Mouse (Mus musculus): ENCODE data around the gene Ipo13. TPM values are rescaled to one million over a fixed set of nuclear protein-coding genes. Genes with fewer than 3 reads are reported as not detected.
A peak's percentile ranks its signal among the peaks of the same experiment; 100 is the strongest.

The Ipo13 gene
- polyA plus RNA-seq, 1 experiment from 2014 or later: 43.8 TPM

DNA sequence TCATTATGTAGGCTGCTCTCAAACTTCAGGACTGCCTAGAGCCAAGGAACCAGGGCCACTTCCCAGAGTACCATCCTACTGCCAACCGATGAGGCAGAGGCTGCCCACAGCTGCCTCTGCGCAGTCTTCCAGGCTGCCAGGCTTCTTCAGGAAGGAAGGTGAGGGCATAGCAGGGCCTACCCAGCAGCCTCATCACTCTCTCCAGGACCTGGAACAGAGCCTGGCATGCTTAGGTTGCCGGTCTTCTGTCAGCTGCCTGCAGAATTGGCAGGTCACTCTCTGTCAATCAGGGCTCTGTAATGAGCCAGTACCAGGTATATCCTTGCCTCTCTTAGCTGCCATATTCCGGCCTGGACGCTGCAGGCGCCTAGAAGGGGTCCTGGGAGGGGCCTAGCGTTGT is 64.6 kb downstream of the Ipo13 start:
- no peak overlapping the region for H3K27ac ChIP-seq (ENCODE audit: low read length)
- ATAC-seq (ENCODE audit: insufficient read depth, low FRiP score): no peak
- no peak overlapping the region for H3K9ac ChIP-seq (ENCODE audit: low read length)
- WGBS: 82% methylated on average over 7 of the region's 7 CpGs
- no peaks in the 10 kb centered on the region for H3K9me3 ChIP-seq (replicated peaks; ENCODE audit: control insufficient read depth, low read length)
- H3K27me3 ChIP-seq (ENCODE audit: control insufficient read depth, insufficient read depth, low read length): no peaks in the 10 kb centered on the region
- no peak overlapping the region for H3K4me2 ChIP-seq (ENCODE audit: low read depth, low read length)
- no peak overlapping the region for H3K4me3 ChIP-seq (replicated peaks; ENCODE audit: low read length)
- no peaks in the 10 kb centered on the region for H3K4me1 ChIP-seq (ENCODE audit: control insufficient read depth, insufficient read depth, low read length)
- H3K36me3 ChIP-seq (ENCODE audit: control insufficient read depth, insufficient read depth, low read length): no peaks in the 10 kb centered on the region

GRCm38 (mm10) chr4:117849506-117849905 is 65.3 kb downstream of the Ipo13 start:
- no peaks in the 10 kb centered on the region for H3K9me3 ChIP-seq (replicated peaks; ENCODE audit: control insufficient read depth, low read length)
- ATAC-seq (ENCODE audit: insufficient read depth, low FRiP score): no peak
- H3K4me1 ChIP-seq (ENCODE audit: control insufficient read depth, insufficient read depth, low read length): no peaks in the 10 kb centered on the region
- no peak overlapping the region for H3K27ac ChIP-seq (ENCODE audit: low read length)
- no peak overlapping the region for H3K4me2 ChIP-seq (ENCODE audit: low read depth, low read length)
- no peaks in the 10 kb centered on the region for H3K36me3 ChIP-seq (ENCODE audit: control insufficient read depth, insufficient read depth, low read length)
- H3K9ac ChIP-seq (ENCODE audit: low read length): no peak overlapping the region
- WGBS: 74% methylated on average over 5 of the region's 5 CpGs
- no peaks in the 10 kb centered on the region for H3K27me3 ChIP-seq (ENCODE audit: control insufficient read depth, insufficient read depth, low read length)
- H3K4me3 ChIP-seq (replicated peaks; ENCODE audit: low read length): no peak overlapping the region

- Histone ChIP-seq H3K27ac (ENCODE audit: low read length) (no peak overlapping the region), H3K4me1 (ENCODE audit: control insufficient read depth, insufficient read depth, low read length) (no peaks in the 10 kb centered on the region), H3K4me2 (ENCODE audit: low read depth, low read length) (no peak overlapping the region), H3K9ac (ENCODE audit: low read length) (no peak overlapping the region), H3K9me3 (replicated peaks; ENCODE audit: control insufficient read depth, low read length) (no peaks in the 10 kb centered on the region), H3K36me3 (ENCODE audit: control insufficient read depth, insufficient read depth, low read length) (no peaks in the 10 kb centered on the region), H3K4me3 (replicated peaks; ENCODE audit: low read length) (no peak overlapping the region), H3K27me3 (ENCODE audit: control insufficient read depth, insufficient read depth, low read length) (no peaks in the 10 kb centered on the region)
- no peak for ATAC-seq (ENCODE audit: insufficient read depth, low FRiP score)
- WGBS: 68% methylated on average over 17 of the region's 17 CpGs
Measured at GRCm38 (mm10) chr4:117849063-117849462, 65.7 kb downstream of the Ipo13 start.

- Histone ChIP-seq H3K27me3 (ENCODE audit: control insufficient read depth, insufficient read depth, low read length) (no peaks in the 10 kb centered on the region), H3K4me2 (ENCODE audit: low read depth, low read length) (no peak overlapping the region), H3K9ac (ENCODE audit: low read length) (peak overlapping the region; percentile 23; the same call in 1 of the 2 replicates), H3K9me3 (replicated peaks; ENCODE audit: control insufficient read depth, low read length) (no peaks in the 10 kb centered on the region), H3K27ac (ENCODE audit: low read length) (0 out of 2 replicates have a peak overlapping the region, but pooled peaks have one; percentile 16), H3K4me3 (replicated peaks; ENCODE audit: low read length) (no peak overlapping the region), H3K36me3 (ENCODE audit: control insufficient read depth, insufficient read depth, low read length) (no peaks in the 10 kb centered on the region), H3K4me1 (ENCODE audit: control insufficient read depth, insufficient read depth, low read length) (no peaks in the 10 kb centered on the region)
- WGBS: 55% methylated on average over 2 of the region's 2 CpGs
- no peak; the same call in 1 of the 2 replicates for ATAC-seq (ENCODE audit: insufficient read depth, low FRiP score)
Measured at GRCm38 (mm10) chr4:117847011-117847410, 67.8 kb downstream of the Ipo13 start.

GRCm38 (mm10) chr4:117846261-117846660 is 68.5 kb downstream of the Ipo13 start:
- Histone ChIP-seq H3K4me1 (ENCODE audit: control insufficient read depth, insufficient read depth, low read length) (peaks cover 6% of the 10 kb centered on the region; the same call in 1 of the 2 replicates), H3K9me3 (replicated peaks; ENCODE audit: control insufficient read depth, low read length) (no peaks in the 10 kb centered on the region), H3K36me3 (ENCODE audit: control insufficient read depth, insufficient read depth, low read length) (no peaks in the 10 kb centered on the region), H3K27me3 (ENCODE audit: control insufficient read depth, insufficient read depth, low read length) (no peaks in the 10 kb centered on the region), H3K4me2 (ENCODE audit: low read depth, low read length) (no peak overlapping the region), H3K27ac (ENCODE audit: low read length) (no peak overlapping the region), H3K9ac (ENCODE audit: low read length) (no peak overlapping the region), H3K4me3 (replicated peaks; ENCODE audit: low read length) (no peak overlapping the region)
- WGBS: 96% methylated on average over 4 of the region's 4 CpGs
- ATAC-seq (ENCODE audit: insufficient read depth, low FRiP score): no peak

DNA sequence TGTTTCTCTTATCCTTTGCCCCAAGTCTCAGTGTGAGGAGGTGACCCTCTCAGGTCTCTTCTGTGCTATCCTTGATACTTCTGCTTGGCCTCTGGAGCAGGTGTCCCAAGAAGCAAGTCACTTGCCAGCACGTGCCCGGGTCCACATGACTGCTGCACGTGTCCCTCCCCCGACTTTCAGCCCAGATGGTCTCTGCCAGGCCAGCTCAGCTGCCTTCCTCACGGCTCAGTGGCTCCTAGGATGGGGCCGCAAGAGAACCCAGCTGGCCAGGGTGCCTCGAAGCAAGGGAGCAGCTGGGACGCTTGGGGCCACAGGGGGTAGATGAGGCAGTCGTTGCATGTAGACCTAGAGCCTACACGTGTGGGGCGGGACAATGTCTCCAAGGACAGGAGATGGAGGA is 69.5 kb downstream of the Ipo13 start:
- H3K9me3 ChIP-seq (replicated peaks; ENCODE audit: control insufficient read depth, low read length): no peaks in the 10 kb centered on the region
- peaks cover 15% of the 10 kb centered on the region for H3K4me1 ChIP-seq (ENCODE audit: control insufficient read depth, insufficient read depth, low read length)
- no peaks in the 10 kb centered on the region for H3K36me3 ChIP-seq (ENCODE audit: control insufficient read depth, insufficient read depth, low read length)
- H3K27ac ChIP-seq (ENCODE audit: low read length): no peak overlapping the region
- no peaks in the 10 kb centered on the region for H3K27me3 ChIP-seq (ENCODE audit: control insufficient read depth, insufficient read depth, low read length)
- ATAC-seq (ENCODE audit: insufficient read depth, low FRiP score): no peak
- H3K4me3 ChIP-seq (replicated peaks; ENCODE audit: low read length): no peak overlapping the region
- H3K4me2 ChIP-seq (ENCODE audit: low read depth, low read length): no peak overlapping the region
- whole genome bisulfite sequencing: 88% methylated on average over 11 of the region's 11 CpGs
- no peak overlapping the region for H3K9ac ChIP-seq (ENCODE audit: low read length)

Other genes with a start within 250 kb of the Ipo13 start
- gene Dmap1, start 232.7 kb downstream of the Ipo13 start, polyA plus RNA-seq (2015; fragmentation: Nextera tagmentation; extraction: Ambion mirVana): 40.2 and 42.8 TPM in 2 replicates
- gene Gm12845, start 190.6 kb downstream of the Ipo13 start, polyA plus RNA-seq (2015; fragmentation: Nextera tagmentation; extraction: Ambion mirVana): not detected in 2 replicates
- 0.08 TPM in 1 of 2 replicates, not detected in the other for gene Klf17, start 149.4 kb downstream of the Ipo13 start, polyA plus RNA-seq (2015; fragmentation: Nextera tagmentation; extraction: Ambion mirVana)
- 15.4 and 16.9 TPM in 2 replicates for gene Slc6a9, start 80.5 kb downstream of the Ipo13 start, polyA plus RNA-seq (2015; fragmentation: Nextera tagmentation; extraction: Ambion mirVana)
- 0.62 and 1.6 TPM in 2 replicates for gene Ccdc24, start 42.4 kb downstream of the Ipo13 start, polyA plus RNA-seq (2015; fragmentation: Nextera tagmentation; extraction: Ambion mirVana)
- 11.4 and 14.6 TPM in 2 replicates for gene B4galt2, start 31.5 kb downstream of the Ipo13 start, polyA plus RNA-seq (2015; fragmentation: Nextera tagmentation; extraction: Ambion mirVana)
- gene Atp6v0b, start 27.7 kb downstream of the Ipo13 start, polyA plus RNA-seq (2015; fragmentation: Nextera tagmentation; extraction: Ambion mirVana): 224 and 241 TPM in 2 replicates
- 16.5 and 19.4 TPM in 2 replicates for gene Dph2, start 23.0 kb downstream of the Ipo13 start, polyA plus RNA-seq (2015; fragmentation: Nextera tagmentation; extraction: Ambion mirVana)
- 5.3 and 7.8 TPM in 2 replicates for gene Artn, start 14.8 kb upstream of the Ipo13 start, polyA plus RNA-seq (2015; fragmentation: Nextera tagmentation; extraction: Ambion mirVana)
- gene St3gal3, start 219.9 kb upstream of the Ipo13 start, polyA plus RNA-seq (2015; fragmentation: Nextera tagmentation; extraction: Ambion mirVana): 5.2 TPM in 2 replicates